Mouse (Mus musculus): ENCODE measurements at regions not wholly inside any gene's neighbourhood (a gene's known extent, or its start where the extent isn't known, plus 50 kb on each side); places are given as distances from the start of the nearest gene placed in this dataset.

DNA sequence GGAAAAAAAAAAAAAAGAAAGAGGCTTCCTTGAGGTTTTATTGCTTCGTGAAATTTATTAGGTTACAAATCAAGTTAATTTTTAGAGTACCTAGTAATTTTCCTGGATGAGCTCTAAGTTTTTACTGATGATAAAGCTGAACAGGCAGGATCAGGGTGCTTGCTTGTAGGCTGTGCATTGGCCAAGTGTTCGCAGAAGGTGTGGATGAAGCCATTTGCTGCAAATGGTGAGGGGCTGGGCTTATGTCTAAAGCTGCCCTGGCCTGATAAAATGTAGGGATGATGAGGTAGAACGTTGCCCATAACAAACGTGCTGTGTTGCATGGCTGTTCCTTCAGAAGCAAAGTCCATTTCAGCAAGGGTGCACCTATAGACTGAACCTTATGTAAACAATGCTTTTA, 90.1 kb upstream of the Rnd3 start:
- TF ChIP-seq POLR2A (IDR thresholded peaks at IDR 0.05; ENCODE audit: low read depth, low read length): no peak
- no peak for TF ChIP-seq CTCF (conservative IDR thresholded peaks at IDR 0.05; ENCODE audit: insufficient read depth, insufficient read length, low read depth, low read length)

Measured in kidney, adult 2 months (tissue).